ENCODE assay signal across 12 mouse cellular contexts in the genomic region with DNA sequence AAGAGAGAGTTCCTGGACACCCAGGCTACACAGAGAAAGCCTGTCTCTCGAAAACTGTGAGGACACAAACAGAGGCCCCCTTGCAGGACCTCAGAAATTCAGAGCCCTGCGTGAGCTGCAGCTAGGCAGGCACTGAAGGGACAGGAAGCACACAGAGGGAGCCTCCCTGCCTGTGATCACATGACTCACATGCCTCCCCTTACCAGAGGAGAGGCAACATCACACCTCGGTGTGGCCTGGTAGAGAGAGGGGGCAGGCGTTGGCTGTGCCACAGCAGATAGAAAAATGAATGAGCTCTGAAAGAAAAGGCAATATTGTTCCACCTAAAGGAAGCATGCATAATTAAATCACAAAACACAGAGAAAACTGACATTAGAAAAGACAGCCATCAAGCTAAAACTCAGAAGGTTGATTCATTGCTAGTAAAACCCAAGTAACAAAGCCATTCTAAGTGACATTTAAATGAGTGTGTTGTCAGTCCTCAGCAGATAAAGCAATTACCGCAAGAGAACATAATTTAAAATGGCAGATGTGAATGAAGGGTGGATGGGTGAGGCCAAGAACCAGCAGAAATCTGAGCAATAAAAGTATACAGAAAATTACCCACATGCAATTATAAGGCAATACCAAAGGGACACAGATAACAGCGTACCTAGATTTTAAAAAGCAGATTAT.
DNase-seq lines count a peak whose midpoint lies in the region; ATAC-seq and TF ChIP-seq lines count a peak whose summit lies in the region.
"Had no signal": no experiment of that assay in that cellular context is flagged by ENCODE, and none has a peak within 500 bp of the region (broad histone marks: within the 10 kb centered on the region; RNA-seq: fewer than 3 reads in every experiment).

No protein-coding gene starts in this region.

- no peak overlapping the region for H3K9ac ChIP-seq in heart, adult 2 months (ENCODE audit: low read depth, low read length)
- H3K9ac ChIP-seq in hindbrain, embryonic 15.5 days: no peak overlapping the region
- no peak overlapping the region for H3K9ac ChIP-seq in liver, postnatal 0 days (replicated peaks)
- H3K9ac ChIP-seq: embryonic facial prominence, embryonic 12.5 days; limb, embryonic 15.5 days had no signal

- no peaks in the 10 kb centered on the region for H3K79me2 ChIP-seq in heart, adult 2 months (replicated peaks; ENCODE audit: control insufficient read depth, insufficient read depth, low read length)

- no peak overlapping the region for H3K4me3 ChIP-seq in heart, embryonic 10.5 days
- no peak overlapping the region for H3K4me3 ChIP-seq in heart, adult 2 months
- no peak overlapping the region for H3K4me3 ChIP-seq in thymus, adult 2 months (ENCODE audit: control insufficient read depth, insufficient read depth, low read length)
- H3K4me3 ChIP-seq in hindbrain, embryonic 15.5 days: no peak overlapping the region
- H3K4me3 ChIP-seq in liver, postnatal 0 days (ENCODE audit: low read depth, low read length): no peak overlapping the region
- H3K4me3 ChIP-seq: embryonic facial prominence, embryonic 12.5 days; layer of hippocampus, adult 2 months; limb, embryonic 15.5 days had no signal

- WGBS in heart, embryonic 10.5 days: 45% methylated on average over 6 of the region's 6 CpGs
- 55% methylated on average over 6 of the region's 6 CpGs for WGBS in heart, adult 2 months
- WGBS in thymus, adult 2 months: 75% methylated on average over 6 of the region's 6 CpGs
- 27% methylated on average over 6 of the region's 6 CpGs for WGBS in hindbrain, embryonic 15.5 days
- WGBS in liver, postnatal 0 days (ENCODE audit: insufficient replicate concordance): 48% methylated on average over 6 of the region's 6 CpGs

- intact Hi-C loops in heart, adult 2 months (cut with DNase I): no loop called here

- no peak for TF ChIP-seq POLR2A in heart, adult 2 months (IDR thresholded peaks at IDR 0.05; ENCODE audit: insufficient read depth, low read depth, low read length)
- no peak for TF ChIP-seq POLR2A in thymus, adult 2 months (IDR thresholded peaks at IDR 0.05; ENCODE audit: control insufficient read depth, extremely low read depth, insufficient read depth, low read length, poor library complexity)

- H3K4me2 ChIP-seq in hindbrain, embryonic 15.5 days: no peak overlapping the region
- no peak overlapping the region for H3K4me2 ChIP-seq in liver, postnatal 0 days (ENCODE audit: low read depth, low read length)
- H3K4me2 ChIP-seq: embryonic facial prominence, embryonic 12.5 days; limb, embryonic 15.5 days had no signal

- no peak for TF ChIP-seq CTCF in heart, adult 2 months (IDR thresholded peaks at IDR 0.05)
- TF ChIP-seq CTCF in thymus, adult 2 months (IDR thresholded peaks at IDR 0.05; ENCODE audit: borderline replicate concordance, control insufficient read depth, extremely low read depth, insufficient read depth, low read length, poor library complexity): no peak
- TF ChIP-seq CTCF in liver, postnatal 0 days (IDR thresholded peaks at IDR 0.05; ENCODE audit: low read depth): no peak

- H3K4me1 ChIP-seq in heart, embryonic 10.5 days: peaks cover 5% of the 10 kb centered on the region
- H3K4me1 ChIP-seq in heart, adult 2 months (ENCODE audit: control insufficient read depth, insufficient read depth, low read length): no peaks in the 10 kb centered on the region
- H3K4me1 ChIP-seq in thymus, adult 2 months (replicated peaks; ENCODE audit: control insufficient read depth, insufficient read depth, low read length): no peaks in the 10 kb centered on the region
- peaks cover 13% of the 10 kb centered on the region; the same call in 1 of the 2 replicates for H3K4me1 ChIP-seq in hindbrain, embryonic 15.5 days (replicated peaks)
- no peaks in the 10 kb centered on the region for H3K4me1 ChIP-seq in liver, postnatal 0 days (ENCODE audit: insufficient read depth)

- peaks cover 28% of the 10 kb centered on the region; the same call in 1 of the 2 replicates for H3K36me3 ChIP-seq in heart, embryonic 10.5 days
- H3K36me3 ChIP-seq in heart, adult 2 months (ENCODE audit: control insufficient read depth, insufficient read depth, low read length): no peaks in the 10 kb centered on the region
- H3K36me3 ChIP-seq in thymus, adult 2 months (ENCODE audit: control insufficient read depth, insufficient read depth, low read length): peaks cover 71% of the 10 kb centered on the region
- H3K36me3 ChIP-seq in hindbrain, embryonic 15.5 days: no peaks in the 10 kb centered on the region
- H3K36me3 ChIP-seq in liver, postnatal 0 days (replicated peaks; ENCODE audit: insufficient read depth, low read length): peaks cover 32% of the 10 kb centered on the region
- H3K36me3 ChIP-seq: embryonic facial prominence, embryonic 12.5 days; limb, embryonic 15.5 days had no signal

- no peak for DNase-seq in heart, embryonic 10.5 days (ENCODE audit: low spot score)
- DNase-seq in heart, adult 2 months: no peak
- DNase-seq in thymus, postnatal 14 days: peak; percentile 24
- DNase-seq in thymus, adult 2 months: no peak
- DNase-seq in ovary, adult 18-20 months (ENCODE audit: low spot score): no peak
- DNase-seq in gastrocnemius, adult 8-10 months (ENCODE audit: low spot score in 2 of 2): no peak
- no peak for DNase-seq in liver, postnatal 0 days

- ATAC-seq in hindbrain, embryonic 15.5 days (ENCODE audit: low FRiP score, low read depth): no peak
- no peak for ATAC-seq in liver, postnatal 0 days

- no peaks in the 10 kb centered on the region for H3K27me3 ChIP-seq in heart, embryonic 10.5 days (ENCODE audit: insufficient read depth, poor library complexity, severe bottlenecking)
- H3K27me3 ChIP-seq in heart, adult 2 months (ENCODE audit: control insufficient read depth, insufficient read depth, low read length): no peaks in the 10 kb centered on the region
- no peaks in the 10 kb centered on the region for H3K27me3 ChIP-seq in thymus, adult 2 months (ENCODE audit: control insufficient read depth, insufficient read depth, low read length)
- H3K27me3 ChIP-seq in hindbrain, embryonic 15.5 days: no peaks in the 10 kb centered on the region
- H3K27me3 ChIP-seq in liver, postnatal 0 days (ENCODE audit: insufficient read depth, low read length): no peaks in the 10 kb centered on the region
- H3K27me3 ChIP-seq: embryonic facial prominence, embryonic 12.5 days; limb, embryonic 15.5 days had no signal

- no peak for TF ChIP-seq EP300 in heart, adult 2 months (IDR thresholded peaks at IDR 0.05; ENCODE audit: insufficient read depth, low read depth, low read length)
- no peak for TF ChIP-seq EP300 in liver, postnatal 0 days (IDR thresholded peaks at IDR 0.05; ENCODE audit: low read depth)

- H3K27ac ChIP-seq in heart, embryonic 10.5 days: peak overlapping the region; percentile 69; the same call in 1 of the 2 replicates
- H3K27ac ChIP-seq in heart, adult 2 months: no peak overlapping the region
- H3K27ac ChIP-seq in thymus, adult 2 months (ENCODE audit: control insufficient read depth, insufficient read depth, low read length): no peak overlapping the region
- peak overlapping the region; percentile 12; the same call in 1 of the 2 replicates for H3K27ac ChIP-seq in hindbrain, embryonic 15.5 days (replicated peaks)
- H3K27ac ChIP-seq in liver, postnatal 0 days (ENCODE audit: low read depth): no peak overlapping the region
- H3K27ac ChIP-seq: embryonic facial prominence, embryonic 12.5 days; layer of hippocampus, adult 2 months; limb, embryonic 15.5 days; macrophage had no signal

- H3K9me3 ChIP-seq in heart, embryonic 10.5 days: no peaks in the 10 kb centered on the region
- no peaks in the 10 kb centered on the region for H3K9me3 ChIP-seq in hindbrain, embryonic 15.5 days
- H3K9me3 ChIP-seq in liver, postnatal 0 days (ENCODE audit: low read length): no peaks in the 10 kb centered on the region
- H3K9me3 ChIP-seq: embryonic facial prominence, embryonic 12.5 days; limb, embryonic 15.5 days had no signal

Comparison
In these comparisons a context has a peak if more than half of its experiments do, and no peak if none do; other contexts are left out.
1. H3K27ac ChIP-seq: peak in heart, embryonic 10.5 days (single experiment) and hindbrain, embryonic 15.5 days (single experiment); none in heart, adult 2 months (single experiment), thymus, adult 2 months (single experiment) and liver, postnatal 0 days (single experiment).